Mouse (Mus musculus) hindlimb bud, embryonic 11.5 days (tissue): ENCODE data around the gene Mex3d.

Experiments
- DNase-seq: peaks from one replicate; pipeline ENCODE4 v3.0.0-alpha.2; 2012; ENCODE audit warnings: low read depth, low spot score; ENCODE audit errors: extremely low spot score

The Mex3d gene

GRCm38 (mm10) chr10:80386735-80387471, 556 bp downstream of the Mex3d start:
- DNase-seq: no peak

- no peak for DNase-seq
Measured at GRCm38 (mm10) chr10:80385811-80386734, 1.4 kb downstream of the Mex3d start.

- DNase-seq: no peak
Measured at GRCm38 (mm10) chr10:80385310-80385709, 2.1 kb downstream of the Mex3d start.

- no peak for DNase-seq
Measured at GRCm38 (mm10) chr10:80384709-80385108, 2.8 kb downstream of the Mex3d start.

- no peak for DNase-seq
Measured at GRCm38 (mm10) chr10:80384115-80384639, 3.3 kb downstream of the Mex3d start.

- DNase-seq: no peak
Measured at GRCm38 (mm10) chr10:80383431-80383830, 4.0 kb downstream of the Mex3d start.

- DNase-seq: no peak
Measured at GRCm38 (mm10) chr10:80382641-80383365, 4.7 kb downstream of the Mex3d start.

- DNase-seq: no peak
Measured at GRCm38 (mm10) chr10:80377716-80378115, 9.7 kb downstream of the Mex3d start.

GRCm38 (mm10) chr10:80376160-80376559, 11.3 kb downstream of the Mex3d start:
- peak; percentile 76 for DNase-seq

GRCm38 (mm10) chr10:80374063-80374462, 13.4 kb downstream of the Mex3d start:
- DNase-seq: no peak

- DNase-seq: no peak
Measured at GRCm38 (mm10) chr10:80372706-80373105, 14.8 kb downstream of the Mex3d start.

GRCm38 (mm10) chr10:80371983-80372382, 15.5 kb downstream of the Mex3d start:
- DNase-seq: no peak

GRCm38 (mm10) chr10:80371411-80371966, 16.0 kb downstream of the Mex3d start:
- DNase-seq: peak; percentile 49

GRCm38 (mm10) chr10:80369995-80370747, 17.3 kb downstream of the Mex3d start:
- DNase-seq: no peak

- DNase-seq: no peak
Measured at GRCm38 (mm10) chr10:80368392-80368791, 19.1 kb downstream of the Mex3d start.

- DNase-seq: no peak
Measured at GRCm38 (mm10) chr10:80367954-80368353, 19.5 kb downstream of the Mex3d start.

GRCm38 (mm10) chr10:80365736-80366135, 21.7 kb downstream of the Mex3d start:
- DNase-seq: no peak

- DNase-seq: no peak
Measured at GRCm38 (mm10) chr10:80363734-80364133, 23.7 kb downstream of the Mex3d start.

- no peak for DNase-seq
Measured at GRCm38 (mm10) chr10:80357994-80358639, 29.3 kb downstream of the Mex3d start.

- no peak for DNase-seq
Measured at GRCm38 (mm10) chr10:80357336-80357735, 30.1 kb downstream of the Mex3d start.
